Mouse (Mus musculus): ENCODE measurements around the gene Kpna7. TPM values are rescaled to one million over a fixed set of nuclear protein-coding genes. Genes with fewer than 3 reads are reported as not detected.

Kpna7 gene
- polyA plus RNA-seq, 2 experiments, result not detected

DNA sequence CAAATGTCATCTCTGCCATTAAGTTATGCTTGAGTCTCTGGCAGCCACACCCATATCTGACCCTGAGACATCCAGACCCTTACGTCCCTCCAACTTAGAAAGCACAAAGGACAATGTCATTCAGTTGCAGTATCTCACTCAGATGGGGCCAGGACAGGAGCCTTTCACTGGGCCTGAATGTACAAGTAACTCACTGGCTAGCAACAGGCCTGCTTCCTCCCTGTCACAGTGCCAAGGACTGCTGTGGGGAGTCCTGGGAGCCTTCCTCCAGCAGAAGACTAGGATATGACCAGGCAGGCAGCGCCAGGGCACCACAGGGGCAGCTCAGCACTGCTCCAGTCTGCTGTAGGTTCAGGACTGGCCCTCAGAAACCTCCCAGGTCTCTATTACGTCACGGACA lies 45.3 kb upstream of the Kpna7 start:
- ATAC-seq (ENCODE audit: low FRiP score, low read depth), result no peak
- Histone ChIP-seq H3K9me3 (ENCODE audit: control insufficient read depth, low read length) (no peaks in the 10 kb centered on the region), H3K4me3 (replicated peaks; ENCODE audit: low read length) (no peak overlapping the region), H3K9ac (ENCODE audit: low read depth, low read length, severe bottlenecking) (no peak overlapping the region), H3K36me3 (ENCODE audit: control insufficient read depth, insufficient read depth, low read length) (peaks cover 95% of the 10 kb centered on the region), H3K27ac (replicated peaks; ENCODE audit: low read depth, low read length) (no peak overlapping the region), H3K4me1 (ENCODE audit: control insufficient read depth, insufficient read depth, low read length) (no peaks in the 10 kb centered on the region), H3K4me2 (replicated peaks; ENCODE audit: low read depth, low read length, severe bottlenecking) (no peak overlapping the region), H3K27me3 (ENCODE audit: control insufficient read depth, insufficient read depth, low read length) (no peaks in the 10 kb centered on the region)
- no peak for TF ChIP-seq POLR2A (IDR thresholded peaks at IDR 0.05; ENCODE audit: borderline replicate concordance, extremely low read depth, insufficient read depth, insufficient read length)
- WGBS, result 90% methylated on average over 4 of the region's 4 CpGs
- DNase-seq (ENCODE audit: low spot score), result no peak

- Histone ChIP-seq H3K9me3 (ENCODE audit: control insufficient read depth, low read length) (no peaks in the 10 kb centered on the region), H3K4me1 (ENCODE audit: control insufficient read depth, insufficient read depth, low read length) (no peaks in the 10 kb centered on the region), H3K4me3 (replicated peaks; ENCODE audit: low read length) (no peak overlapping the region), H3K27ac (replicated peaks; ENCODE audit: low read depth, low read length) (no peak overlapping the region), H3K9ac (ENCODE audit: low read depth, low read length, severe bottlenecking) (no peak overlapping the region), H3K27me3 (ENCODE audit: control insufficient read depth, insufficient read depth, low read length) (no peaks in the 10 kb centered on the region), H3K4me2 (replicated peaks; ENCODE audit: low read depth, low read length, severe bottlenecking) (no peak overlapping the region), H3K36me3 (ENCODE audit: control insufficient read depth, insufficient read depth, low read length) (peaks cover 92% of the 10 kb centered on the region)
- no peak for DNase-seq (ENCODE audit: low spot score)
- TF ChIP-seq POLR2A (IDR thresholded peaks at IDR 0.05; ENCODE audit: borderline replicate concordance, extremely low read depth, insufficient read depth, insufficient read length), result no peak
- no peak for ATAC-seq (ENCODE audit: low FRiP score, low read depth)
- 96% methylated on average over 9 of the region's 9 CpGs for WGBS
Observed at GRCm38 (mm10) chr5:145126580-145126979, 42.8 kb upstream of the Kpna7 start.

- H3K9me3 ChIP-seq (ENCODE audit: control insufficient read depth, low read length), result 0 out of 2 replicates have a peak, but pooled peaks cover 5% of the 10 kb centered on the region
- no peak overlapping the region for H3K4me2 ChIP-seq (replicated peaks; ENCODE audit: low read depth, low read length, severe bottlenecking)
- H3K27ac ChIP-seq (replicated peaks; ENCODE audit: low read depth, low read length), result no peak overlapping the region
- no peak for ATAC-seq (ENCODE audit: low FRiP score, low read depth)
- H3K36me3 ChIP-seq (ENCODE audit: control insufficient read depth, insufficient read depth, low read length), result peaks cover 66% of the 10 kb centered on the region
- 0 out of 2 replicates have a peak, but pooled peaks cover 4% of the 10 kb centered on the region for H3K4me1 ChIP-seq (ENCODE audit: control insufficient read depth, insufficient read depth, low read length)
- 96% methylated on average over 19 of the region's 19 CpGs for WGBS
- no peak for DNase-seq (ENCODE audit: low spot score)
- no peaks in the 10 kb centered on the region for H3K27me3 ChIP-seq (ENCODE audit: control insufficient read depth, insufficient read depth, low read length)
- no peak overlapping the region for H3K9ac ChIP-seq (ENCODE audit: low read depth, low read length, severe bottlenecking)
- no peak overlapping the region for H3K4me3 ChIP-seq (replicated peaks; ENCODE audit: low read length)
- no peak for TF ChIP-seq POLR2A (IDR thresholded peaks at IDR 0.05; ENCODE audit: borderline replicate concordance, extremely low read depth, insufficient read depth, insufficient read length)
Observed at GRCm38 (mm10) chr5:145123396-145123795, 39.6 kb upstream of the Kpna7 start.

DNA sequence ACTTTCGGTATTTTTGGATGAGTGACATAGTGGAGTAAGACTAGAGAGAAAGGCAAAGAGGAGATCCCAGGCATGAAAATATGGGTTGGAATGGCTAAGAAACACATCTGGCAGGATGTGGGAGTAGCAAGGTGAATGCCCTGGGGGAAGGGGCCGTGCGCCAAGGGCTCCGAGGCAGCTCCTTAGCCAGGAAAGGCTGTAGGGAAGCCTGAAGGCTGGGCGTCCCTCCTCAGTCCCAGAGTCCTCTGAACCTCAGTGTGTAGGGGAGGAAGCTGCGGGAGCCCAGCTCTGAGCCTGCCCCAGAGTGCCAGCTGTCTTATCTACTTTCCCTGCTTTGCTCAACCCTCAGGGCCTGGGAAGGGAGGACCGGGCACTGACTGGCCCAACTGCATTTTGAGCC lies 37.1 kb upstream of the Kpna7 start:
- Histone ChIP-seq H3K4me1 (ENCODE audit: control insufficient read depth, insufficient read depth, low read length) (peaks cover 17% of the 10 kb centered on the region), H3K4me2 (replicated peaks; ENCODE audit: low read depth, low read length, severe bottlenecking) (no peak overlapping the region), H3K27ac (replicated peaks; ENCODE audit: low read depth, low read length) (no peak overlapping the region), H3K9me3 (ENCODE audit: control insufficient read depth, low read length) (0 out of 2 replicates have a peak, but pooled peaks cover 5% of the 10 kb centered on the region), H3K36me3 (ENCODE audit: control insufficient read depth, insufficient read depth, low read length) (peaks cover 42% of the 10 kb centered on the region), H3K4me3 (replicated peaks; ENCODE audit: low read length) (no peak overlapping the region), H3K9ac (ENCODE audit: low read depth, low read length, severe bottlenecking) (no peak overlapping the region), H3K27me3 (ENCODE audit: control insufficient read depth, insufficient read depth, low read length) (no peaks in the 10 kb centered on the region)
- no peak for DNase-seq (ENCODE audit: low spot score)
- ATAC-seq (ENCODE audit: low FRiP score, low read depth), result no peak
- no peak for TF ChIP-seq POLR2A (IDR thresholded peaks at IDR 0.05; ENCODE audit: borderline replicate concordance, extremely low read depth, insufficient read depth, insufficient read length)
- 37% methylated on average over 7 of the region's 7 CpGs for WGBS

GRCm38 (mm10) chr5:145119385-145119784 lies 35.6 kb upstream of the Kpna7 start:
- H3K4me2 ChIP-seq (replicated peaks; ENCODE audit: low read depth, low read length, severe bottlenecking), result no peak overlapping the region
- H3K4me3 ChIP-seq (replicated peaks; ENCODE audit: low read length), result no peak overlapping the region
- no peak for TF ChIP-seq POLR2A (IDR thresholded peaks at IDR 0.05; ENCODE audit: borderline replicate concordance, extremely low read depth, insufficient read depth, insufficient read length)
- ATAC-seq (ENCODE audit: low FRiP score, low read depth) (no peak), DNase-seq (ENCODE audit: low spot score) (no peak)
- H3K27ac ChIP-seq (replicated peaks; ENCODE audit: low read depth, low read length), result no peak overlapping the region
- 88% methylated on average over 2 of the region's 2 CpGs for WGBS
- no peak overlapping the region for H3K9ac ChIP-seq (ENCODE audit: low read depth, low read length, severe bottlenecking)
- peaks cover 21% of the 10 kb centered on the region for H3K4me1 ChIP-seq (ENCODE audit: control insufficient read depth, insufficient read depth, low read length)
- H3K27me3 ChIP-seq (ENCODE audit: control insufficient read depth, insufficient read depth, low read length), result no peaks in the 10 kb centered on the region
- H3K9me3 ChIP-seq (ENCODE audit: control insufficient read depth, low read length), result 0 out of 2 replicates have a peak, but pooled peaks cover 5% of the 10 kb centered on the region
- peaks cover 28% of the 10 kb centered on the region for H3K36me3 ChIP-seq (ENCODE audit: control insufficient read depth, insufficient read depth, low read length)

DNA sequence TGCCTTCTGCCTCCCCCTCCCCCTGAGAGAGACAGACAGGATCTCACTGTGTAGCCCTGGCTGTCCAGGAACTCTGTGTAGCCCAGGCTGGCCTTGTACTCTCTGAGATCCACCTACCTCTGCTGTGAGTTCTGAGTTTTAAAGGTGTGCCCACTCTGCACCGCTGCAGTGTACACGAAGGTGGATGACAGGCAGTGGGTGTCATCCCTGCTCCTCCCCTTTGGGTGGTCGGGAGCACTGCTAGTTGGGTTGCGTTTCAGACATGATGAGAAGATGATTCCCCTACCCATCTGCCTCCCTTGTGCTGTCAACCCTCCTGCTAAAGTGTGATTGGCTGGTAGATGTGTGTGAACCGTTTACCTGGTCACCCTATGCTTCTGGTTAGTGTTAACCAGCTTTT lies 34.6 kb upstream of the Kpna7 start:
- ATAC-seq (ENCODE audit: low FRiP score, low read depth) (no peak), DNase-seq (ENCODE audit: low spot score) (no peak)
- Histone ChIP-seq H3K9ac (ENCODE audit: low read depth, low read length, severe bottlenecking) (no peak overlapping the region), H3K4me1 (ENCODE audit: control insufficient read depth, insufficient read depth, low read length) (peaks cover 21% of the 10 kb centered on the region), H3K4me2 (replicated peaks; ENCODE audit: low read depth, low read length, severe bottlenecking) (no peak overlapping the region), H3K36me3 (ENCODE audit: control insufficient read depth, insufficient read depth, low read length) (peaks cover 20% of the 10 kb centered on the region; the same call in 1 of the 2 replicates), H3K27ac (replicated peaks; ENCODE audit: low read depth, low read length) (no peak overlapping the region), H3K9me3 (ENCODE audit: control insufficient read depth, low read length) (0 out of 2 replicates have a peak, but pooled peaks cover 5% of the 10 kb centered on the region), H3K27me3 (ENCODE audit: control insufficient read depth, insufficient read depth, low read length) (no peaks in the 10 kb centered on the region), H3K4me3 (replicated peaks; ENCODE audit: low read length) (no peak overlapping the region)
- no peak for TF ChIP-seq POLR2A (IDR thresholded peaks at IDR 0.05; ENCODE audit: borderline replicate concordance, extremely low read depth, insufficient read depth, insufficient read length)
- 88% methylated on average over 5 of the region's 5 CpGs for WGBS

Data from limb, embryonic 14.5 days (tissue).